Mouse (Mus musculus) midbrain, embryonic 10.5 days (tissue): Measurements from ENCODE around the gene Lyz2. TPM values are rescaled to one million over a fixed set of nuclear protein-coding genes. Genes with fewer than 3 reads are reported as not detected.

Experiments
- DNase-seq: peaks from one replicate; pipeline ENCODE4 v3.0.0-alpha.2; 2017; ENCODE audit warnings: low spot score
- H3K27ac ChIP-seq: fragments of 300-500 bp; sonication (generic); replicated peaks from 2 replicates; pipeline ENCODE4 v1.5.1; 2016; ENCODE audit warnings: mild to moderate bottlenecking
- H3K27me3 ChIP-seq: fragments of 300-500 bp; sonication (generic); 2 replicates; pipeline ENCODE4 v1.6.1; 2016; ENCODE audit warnings: low read depth, mild to moderate bottlenecking; ENCODE audit not compliant: poor library complexity, severe bottlenecking
- H3K36me3 ChIP-seq: fragments of 300-500 bp; sonication (generic); 2 replicates; pipeline ENCODE4 v1.6.1; 2016; ENCODE audit warnings: mild to moderate bottlenecking, moderate library complexity
- H3K4me1 ChIP-seq: fragments of 300-500 bp; sonication (generic); 2 replicates; pipeline ENCODE4 v1.6.1; 2016
- H3K4me3 ChIP-seq: fragments of 300-500 bp; sonication (generic); 2 replicates; pipeline ENCODE4 v1.5.1; 2016; ENCODE audit warnings: mild to moderate bottlenecking, moderate library complexity
- H3K9me3 ChIP-seq: fragments of 300-500 bp; sonication (generic); replicated peaks from 2 replicates; pipeline ENCODE4 v1.6.1; 2016; ENCODE audit warnings: mild to moderate bottlenecking
- WGBS: fragments of 180-500 bp; shearing (Covaris S2); methylation state at CpG from one replicate; pipeline ENCODE4 v1.1.7; 2016; 5-methylcytosine and 5-hydroxymethylcytosine counted together
- polyA plus RNA-seq: library from polyadenylated mRNA; unstranded; fragments of >200 nt; fragmentation: Nextera tagmentation; extraction: Ambion mirVana; gene quantifications from 2 replicates; pipeline ENCODE4 v1.2.1, GENCODE M21; 2016

Gene Lyz2
- polyA plus RNA-seq = 10.8 and 14.9 TPM in 2 replicates

- Histone ChIP-seq H3K36me3 (no peaks in the 10 kb centered on the region), H3K4me1 (no peaks in the 10 kb centered on the region), H3K9me3 (no peaks in the 10 kb centered on the region), H3K27ac (no peak within 1 kb of the TSS), H3K4me3 (no peak within 1 kb of the TSS), H3K27me3 (no peaks in the 10 kb centered on the region)
- 67% methylated on average over 4 of the region's 4 CpGs for WGBS
- DNase-seq = no peak
Measured at GRCm38 (mm10) chr10:117282049-117282448, at the start of gene Lyz2. Gene Lyz2, minus strand, starts transcription at chr10:117282321.

- H3K27ac ChIP-seq = no peak overlapping the region
- H3K36me3 ChIP-seq = no peaks in the 10 kb centered on the region
- H3K9me3 ChIP-seq = no peaks in the 10 kb centered on the region
- DNase-seq = no peak
- WGBS = 80% methylated on average over 5 of the region's 5 CpGs
- no peaks in the 10 kb centered on the region for H3K27me3 ChIP-seq
- H3K4me3 ChIP-seq = no peak overlapping the region
- peaks cover 1% of the 10 kb centered on the region for H3K4me1 ChIP-seq
Measured at GRCm38 (mm10) chr10:117330521-117330920, 48.4 kb upstream of the Lyz2 start.

GRCm38 (mm10) chr10:117323782-117324181 lies 41.7 kb upstream of the Lyz2 start:
- H3K4me1 ChIP-seq = 0 out of 2 replicates have a peak, but pooled peaks cover 3% of the 10 kb centered on the region
- DNase-seq = no peak
- H3K27me3 ChIP-seq = no peaks in the 10 kb centered on the region
- 91% methylated on average over 7 of the region's 7 CpGs for WGBS
- no peak overlapping the region for H3K27ac ChIP-seq
- H3K36me3 ChIP-seq = no peaks in the 10 kb centered on the region
- H3K4me3 ChIP-seq = no peak overlapping the region
- no peaks in the 10 kb centered on the region for H3K9me3 ChIP-seq

GRCm38 (mm10) chr10:117322630-117323029 lies 40.5 kb upstream of the Lyz2 start:
- no peak for DNase-seq
- no peaks in the 10 kb centered on the region for H3K27me3 ChIP-seq
- no peaks in the 10 kb centered on the region for H3K36me3 ChIP-seq
- H3K4me3 ChIP-seq = no peak overlapping the region
- no peak overlapping the region for H3K27ac ChIP-seq
- 93% methylated on average over 5 of the region's 5 CpGs for WGBS
- H3K4me1 ChIP-seq = 0 out of 2 replicates have a peak, but pooled peaks cover 3% of the 10 kb centered on the region
- no peaks in the 10 kb centered on the region for H3K9me3 ChIP-seq

GRCm38 (mm10) chr10:117320571-117320981 lies 38.5 kb upstream of the Lyz2 start:
- H3K27me3 ChIP-seq = no peaks in the 10 kb centered on the region
- 0 out of 2 replicates have a peak, but pooled peaks cover 3% of the 10 kb centered on the region for H3K4me1 ChIP-seq
- 71% methylated on average over 3 of the region's 3 CpGs for WGBS
- DNase-seq = no peak
- no peak overlapping the region for H3K4me3 ChIP-seq
- H3K36me3 ChIP-seq = no peaks in the 10 kb centered on the region
- no peak overlapping the region for H3K27ac ChIP-seq
- no peaks in the 10 kb centered on the region for H3K9me3 ChIP-seq

- WGBS = 91% methylated on average over 11 of the region's 11 CpGs
- Histone ChIP-seq H3K9me3 (no peaks in the 10 kb centered on the region), H3K4me3 (no peak overlapping the region), H3K27ac (0 out of 2 replicates have a peak overlapping the region, but pooled peaks have one; percentile 9), H3K27me3 (no peaks in the 10 kb centered on the region), H3K36me3 (no peaks in the 10 kb centered on the region), H3K4me1 (0 out of 2 replicates have a peak, but pooled peaks cover 3% of the 10 kb centered on the region)
- no peak for DNase-seq
Measured at GRCm38 (mm10) chr10:117316391-117316790, 34.3 kb upstream of the Lyz2 start.

GRCm38 (mm10) chr10:117313133-117313532 lies 31.0 kb upstream of the Lyz2 start:
- no peak for DNase-seq
- Histone ChIP-seq H3K27me3 (no peaks in the 10 kb centered on the region), H3K9me3 (no peaks in the 10 kb centered on the region), H3K36me3 (no peaks in the 10 kb centered on the region), H3K27ac (no peak overlapping the region), H3K4me1 (no peaks in the 10 kb centered on the region), H3K4me3 (no peak overlapping the region)
- 95% methylated on average over 2 of the region's 2 CpGs for WGBS

- 87% methylated on average over 8 of the region's 8 CpGs for WGBS
- DNase-seq = no peak
- Histone ChIP-seq H3K4me3 (no peak overlapping the region), H3K9me3 (no peaks in the 10 kb centered on the region), H3K4me1 (no peaks in the 10 kb centered on the region), H3K27me3 (no peaks in the 10 kb centered on the region), H3K36me3 (no peaks in the 10 kb centered on the region), H3K27ac (no peak overlapping the region)
Measured at GRCm38 (mm10) chr10:117312168-117312567, 30.0 kb upstream of the Lyz2 start.

GRCm38 (mm10) chr10:117304371-117304770 lies 22.2 kb upstream of the Lyz2 start:
- no peaks in the 10 kb centered on the region for H3K9me3 ChIP-seq
- no peak for DNase-seq
- H3K27ac ChIP-seq = no peak overlapping the region
- no peaks in the 10 kb centered on the region for H3K4me1 ChIP-seq
- WGBS = 86% methylated on average over 5 of the region's 5 CpGs
- H3K36me3 ChIP-seq = no peaks in the 10 kb centered on the region
- H3K4me3 ChIP-seq = no peak overlapping the region
- no peaks in the 10 kb centered on the region for H3K27me3 ChIP-seq

- Histone ChIP-seq H3K27me3 (no peaks in the 10 kb centered on the region), H3K27ac (no peak overlapping the region), H3K9me3 (no peaks in the 10 kb centered on the region), H3K4me1 (no peaks in the 10 kb centered on the region), H3K36me3 (no peaks in the 10 kb centered on the region), H3K4me3 (no peak overlapping the region)
- no peak for DNase-seq
- WGBS = 93% methylated on average over 1 of the region's 1 CpGs
Measured at GRCm38 (mm10) chr10:117301688-117302087, 19.6 kb upstream of the Lyz2 start.

- Histone ChIP-seq H3K4me3 (no peak overlapping the region), H3K4me1 (no peaks in the 10 kb centered on the region), H3K36me3 (no peaks in the 10 kb centered on the region), H3K27me3 (no peaks in the 10 kb centered on the region), H3K9me3 (no peaks in the 10 kb centered on the region), H3K27ac (no peak overlapping the region)
- no peak for DNase-seq
- WGBS = 85% methylated on average over 5 of the region's 5 CpGs
Measured at GRCm38 (mm10) chr10:117299901-117300520, 17.9 kb upstream of the Lyz2 start.

GRCm38 (mm10) chr10:117299106-117299505 lies 17.0 kb upstream of the Lyz2 start:
- 91% methylated on average over 4 of the region's 4 CpGs for WGBS
- Histone ChIP-seq H3K36me3 (no peaks in the 10 kb centered on the region), H3K27ac (no peak overlapping the region), H3K4me3 (no peak overlapping the region), H3K9me3 (no peaks in the 10 kb centered on the region), H3K27me3 (no peaks in the 10 kb centered on the region), H3K4me1 (no peaks in the 10 kb centered on the region)
- no peak for DNase-seq

GRCm38 (mm10) chr10:117298336-117298735 lies 16.2 kb upstream of the Lyz2 start:
- Histone ChIP-seq H3K36me3 (no peaks in the 10 kb centered on the region), H3K9me3 (no peaks in the 10 kb centered on the region), H3K27ac (no peak overlapping the region), H3K4me1 (no peaks in the 10 kb centered on the region), H3K4me3 (no peak overlapping the region), H3K27me3 (no peaks in the 10 kb centered on the region)
- DNase-seq = no peak
- 87% methylated on average over 6 of the region's 6 CpGs for WGBS
